Mouse (Mus musculus) MEL (cell line): ENCODE results near the gene Usp1. TPM values are rescaled to one million over a fixed set of nuclear protein-coding genes. Genes with fewer than 3 reads are reported as not detected.

Source experiments
- DNase-seq: peaks from one replicate; pipeline ENCODE4 v3.0.0; 2011; ENCODE audit warnings: low read depth, low spot score
- H3K27ac ChIP-seq: 2 replicates; pipeline ENCODE4 v1.5.1; 2012; ENCODE audit warnings: low read depth, mild to moderate bottlenecking, control low read depth, low read length, moderate library complexity; ENCODE audit not compliant: control insufficient read depth
- H3K27me3 ChIP-seq, 2 experiments: fragments of 150-350 bp in 1 of 2; sonication (generic) in 1 of 2; 2 replicates each; pipeline ENCODE4 v1.6.1; 2012; ENCODE audit warnings: low read length in 2 of 2, mild to moderate bottlenecking in 2 of 2, improper control_type of control experiment in 1 of 2, moderate library complexity in 1 of 2; ENCODE audit not compliant: insufficient read depth in 2 of 2, control insufficient read depth in 1 of 2
- H3K36me3 ChIP-seq, 2 experiments: 2 replicates each; pipeline ENCODE4 v1.6.1; 2012 to 2014; ENCODE audit warnings: low read length in 2 of 2, improper control_type of control experiment in 1 of 2, inconsistent platforms in 1 of 2, mild to moderate bottlenecking in 1 of 2; ENCODE audit not compliant: insufficient read depth in 2 of 2, control insufficient read depth in 1 of 2
- H3K4me1 ChIP-seq, 2 experiments: fragments of 150-350 bp in 1 of 2; sonication (generic) in 1 of 2; 2 replicates each; pipeline ENCODE4 v1.6.1; 2012; ENCODE audit warnings: low read length in 2 of 2, improper control_type of control experiment in 1 of 2, mild to moderate bottlenecking in 1 of 2; ENCODE audit not compliant: insufficient read depth in 2 of 2, control insufficient read depth in 1 of 2
- H3K4me3 ChIP-seq, 2 experiments: fragments of 150-350 bp in 1 of 2; sonication (generic) in 1 of 2; 2 replicates each; pipeline ENCODE4 v1.5.1; 2012; ENCODE audit warnings: low read depth in 2 of 2, low read length in 2 of 2, mild to moderate bottlenecking in 2 of 2, moderate library complexity in 2 of 2, control low read depth in 1 of 2, improper control_type of control experiment in 1 of 2; ENCODE audit not compliant: control insufficient read depth in 1 of 2, insufficient read depth in 1 of 2
- H3K79me2 ChIP-seq: 2 replicates; pipeline ENCODE4 v1.6.1; 2012; ENCODE audit warnings: mild to moderate bottlenecking, low read length, moderate library complexity; ENCODE audit not compliant: control insufficient read depth, poor library complexity, insufficient read depth
- H3K9ac ChIP-seq: 2 replicates; pipeline ENCODE4 v1.6.1; 2012; ENCODE audit warnings: low read depth, mild to moderate bottlenecking, control low read depth, low read length, moderate library complexity; ENCODE audit not compliant: control insufficient read depth, poor library complexity, severe bottlenecking
- H3K9me3 ChIP-seq: fragments of 150-350 bp; sonication (generic); replicated peaks from 2 replicates; pipeline ENCODE4 v1.6.1; 2012; ENCODE audit warnings: mild to moderate bottlenecking, low read length, improper control_type of control experiment, moderate library complexity; ENCODE audit not compliant: insufficient read depth
- CHD1 ChIP-seq: IDR thresholded peaks from 2 replicates; pipeline ENCODE4 v1.6.1; 2012; ENCODE audit warnings: low read depth, mild to moderate bottlenecking, inconsistent platforms, low read length, improper control_type of control experiment
- CHD2 ChIP-seq: IDR thresholded peaks from 2 replicates; pipeline ENCODE4 v1.6.1; 2011; ENCODE audit warnings: low read length, improper control_type of control experiment
- CTCF ChIP-seq, 3 experiments: IDR thresholded peaks in 2 of 3; conservative IDR thresholded peaks in 1 of 3; 2 replicates each; pipeline ENCODE4 v1.5.1; 2011 to 2012; ENCODE audit warnings: low read length in 3 of 3, low read depth in 2 of 3, mild to moderate bottlenecking in 2 of 3, improper control_type of control experiment in 1 of 3, inconsistent platforms in 1 of 3, mixed read lengths in 1 of 3, moderate library complexity in 1 of 3; ENCODE audit not compliant: control insufficient read depth in 1 of 3, insufficient read depth in 1 of 3, poor library complexity in 1 of 3, severe bottlenecking in 1 of 3
- ELF1 ChIP-seq: IDR thresholded peaks from 2 replicates; pipeline ENCODE4 v1.6.1; 2014; ENCODE audit warnings: low read depth, mild to moderate bottlenecking, inconsistent platforms, low read length, improper control_type of control experiment, moderate library complexity
- ETS1 ChIP-seq: IDR thresholded peaks from 2 replicates; pipeline ENCODE4 v1.6.1; 2012; ENCODE audit warnings: low read depth, mild to moderate bottlenecking, inconsistent platforms, low read length, improper control_type of control experiment, moderate library complexity
- GABPA ChIP-seq: IDR thresholded peaks from 2 replicates; pipeline ENCODE4 v1.6.1; 2012; ENCODE audit warnings: low read depth, mild to moderate bottlenecking, inconsistent platforms, low read length, improper control_type of control experiment, moderate library complexity
- HCFC1 ChIP-seq: IDR thresholded peaks from 2 replicates; pipeline ENCODE4 v1.6.1; 2012; ENCODE audit warnings: low read depth, mild to moderate bottlenecking, inconsistent platforms, low read length, improper control_type of control experiment, moderate library complexity
- JUND ChIP-seq: IDR thresholded peaks from 2 replicates; pipeline ENCODE4 v1.6.1; 2011; ENCODE audit warnings: low read depth, mild to moderate bottlenecking, improper control_type of control experiment, low read length
- KAT2A ChIP-seq: conservative IDR thresholded peaks from 2 replicates; pipeline ENCODE4 v1.6.1; 2012; ENCODE audit warnings: low read depth, low read length, improper control_type of control experiment, inconsistent platforms
- MAFK ChIP-seq: IDR thresholded peaks from 2 replicates; pipeline ENCODE4 v1.6.1; 2011; ENCODE audit warnings: low read depth, mild to moderate bottlenecking, low read length, improper control_type of control experiment, borderline replicate concordance
- MAZ ChIP-seq: IDR thresholded peaks from 2 replicates; pipeline ENCODE4 v1.6.1; 2012; ENCODE audit warnings: low read depth, mild to moderate bottlenecking, inconsistent platforms, low read length, improper control_type of control experiment
- MEF2A ChIP-seq: IDR thresholded peaks from 2 replicates; pipeline ENCODE4 v1.6.1; 2014; ENCODE audit warnings: low read depth, mild to moderate bottlenecking, inconsistent platforms, low read length, improper control_type of control experiment; ENCODE audit not compliant: poor library complexity, insufficient replicate concordance, severe bottlenecking; ENCODE audit errors: extremely low read depth
- MXI1 ChIP-seq: IDR thresholded peaks from 2 replicates; pipeline ENCODE4 v1.6.1; 2011; ENCODE audit warnings: mild to moderate bottlenecking, low read depth, low read length, improper control_type of control experiment
- NELFE ChIP-seq: IDR thresholded peaks from 2 replicates; pipeline ENCODE4 v1.6.1; 2011; ENCODE audit warnings: low read depth, low read length, improper control_type of control experiment
- POLR2A ChIP-seq, 2 experiments: IDR thresholded peaks; 2 replicates each; pipeline ENCODE4 v1.6.1; 2011 to 2012; ENCODE audit warnings: low read length in 2 of 2, mild to moderate bottlenecking in 2 of 2, control low read depth in 1 of 2, improper control_type of control experiment in 1 of 2, low read depth in 1 of 2, moderate library complexity in 1 of 2; ENCODE audit not compliant: control insufficient read depth in 1 of 2, insufficient read depth in 1 of 2, poor library complexity in 1 of 2
- POLR2AphosphoS2 ChIP-seq: IDR thresholded peaks from 2 replicates; pipeline ENCODE4 v1.6.1; 2011; ENCODE audit warnings: low read length, improper control_type of control experiment
- RAD21 ChIP-seq: IDR thresholded peaks from 2 replicates; pipeline ENCODE4 v1.6.1; 2011; ENCODE audit warnings: mild to moderate bottlenecking, low read depth, low read length, improper control_type of control experiment
- TCF12 ChIP-seq: IDR thresholded peaks from 2 replicates; pipeline ENCODE4 v1.6.1; 2014; ENCODE audit warnings: low read depth, mild to moderate bottlenecking, inconsistent platforms, low read length, improper control_type of control experiment, moderate library complexity
- USF1 ChIP-seq: IDR thresholded peaks from 2 replicates; pipeline ENCODE4 v1.6.1; 2014; ENCODE audit warnings: low read depth, mild to moderate bottlenecking, inconsistent platforms, low read length, improper control_type of control experiment, moderate library complexity
- USF2 ChIP-seq, 2 experiments: IDR thresholded peaks; 2 replicates each; pipeline ENCODE4 v1.6.1; 2011 to 2012; ENCODE audit warnings: improper control_type of control experiment in 2 of 2, low read length in 2 of 2, borderline replicate concordance in 1 of 2, inconsistent platforms in 1 of 2, low read depth in 1 of 2, mild to moderate bottlenecking in 1 of 2; ENCODE audit not compliant: insufficient read depth in 1 of 2
- ZMIZ1 ChIP-seq: IDR thresholded peaks from 2 replicates; pipeline ENCODE4 v1.6.1; 2012; ENCODE audit warnings: low read depth, mild to moderate bottlenecking, inconsistent platforms, low read length, improper control_type of control experiment, moderate library complexity
- ZNF384 ChIP-seq: IDR thresholded peaks from 2 replicates; pipeline ENCODE4 v1.6.1; 2012; ENCODE audit warnings: low read depth, mild to moderate bottlenecking, inconsistent platforms, low read length, improper control_type of control experiment
- polyA plus RNA-seq, 2 experiments: library from polyadenylated mRNA; stranded (reverse) in 1 of 2; unstranded in 1 of 2; fragments of >175 nt in 1 of 2; fragments of >200 nt in 1 of 2; gene quantifications; 2 replicates each; pipeline versions ENCODE4 v1.2.1 to v1.2.4; 2012; ENCODE audit warnings: low replicate concordance in 2 of 2, low read depth in 1 of 2; ENCODE audit not compliant: insufficient read length in 2 of 2, insufficient read depth in 1 of 2, missing spikeins in 1 of 2
- total RNA-seq: library from RNA; depleted of rRNA; stranded (reverse); fragments of 300-350 nt; gene quantifications from 2 replicates; pipeline ENCODE4 v1.2.3, GENCODE M21; 2012

Usp1 gene
- total and polyA plus RNA-seq, 3 experiments = 68.6 to 128 TPM; not detected in 1

GRCm38 (mm10) chr4:98922643-98923567 lies 705 bp upstream of the Usp1 start:
- peak overlapping the region; percentile 86 to 92 for H3K4me3 ChIP-seq
- no peaks in the 10 kb centered on the region for H3K9me3 ChIP-seq
- no peaks in the 10 kb centered on the region for H3K27me3 ChIP-seq
- H3K4me1 ChIP-seq = peaks cover 5 to 20% of the 10 kb centered on the region in 2 experiments; a peak in 3 of 4 replicates
- H3K36me3 ChIP-seq = peaks cover 2 to 22% of the 10 kb centered on the region in 2 experiments; a peak in 3 of 4 replicates
- peak; percentile 99 for DNase-seq
- peak overlapping the region; percentile 92 for H3K9ac ChIP-seq
- TF ChIP-seq MXI1 (peak; percentile 29; the same call in 1 of the 2 replicates), CTCF (IDR thresholded peaks at IDR 0.05 in 2 of 3, conservative IDR thresholded peaks at IDR 0.05 in 1 of 3; ENCODE audit: control insufficient read depth in 1 of 3, insufficient read depth in 1 of 3, low read depth in 2 of 3, low read length in 3 of 3, poor library complexity in 1 of 3, severe bottlenecking in 1 of 3) (no peak), USF2 (IDR thresholded peaks at IDR 0.05; ENCODE audit: borderline replicate concordance in 1 of 2, insufficient read depth in 1 of 2, low read depth in 1 of 2, low read length in 2 of 2) (no peak), CHD2 (peak; percentile 73), KAT2A (0 out of 2 replicates have a peak, but pooled peaks have one; percentile 37), ZMIZ1 (peak; percentile 36; the same call in 1 of the 2 replicates), ELF1 (peak; percentile 71; the same call in 1 of the 2 replicates), ZNF384 (peak; percentile 94), CHD1 (no peak), USF1 (peak; percentile 36; the same call in 1 of the 2 replicates), HCFC1 (no peak; the same call in 1 of the 2 replicates), MAZ (peak; percentile 52), TCF12 (peak; percentile 51), MEF2A (no peak), NELFE (peak; percentile 88), GABPA (no peak), POLR2AphosphoS2 (peak; percentile 68; the same call in 1 of the 2 replicates), ETS1 (peak; percentile 29; the same call in 1 of the 2 replicates), POLR2A (IDR thresholded peaks at IDR 0.05; ENCODE audit: control insufficient read depth in 1 of 2, insufficient read depth in 1 of 2, low read depth in 1 of 2, low read length in 2 of 2, poor library complexity in 1 of 2) (peak; percentile 70 to 90; a peak in 3 of 4 replicates), MAFK (no peak), JUND (no peak), RAD21 (no peak)
- TF ChIP-seq, all 39 proteins: peak for 13
- Histone ChIP-seq H3K27ac (peak overlapping the region; percentile 97), H3K79me2 (peaks cover 39% of the 10 kb centered on the region)
